Mouse (Mus musculus) embryonic facial prominence, embryonic 12.5 days (tissue): ENCODE results near the gene Cd84. TPM values are rescaled to one million over a fixed set of nuclear protein-coding genes. Genes with fewer than 3 reads are reported as not detected.
"Not testable (repeated sequence)": the region's sequence is repeated elsewhere in the genome, so short reads cannot be mapped to it uniquely, and the experiment has no call there.

Experiments
- ATAC-seq: fragments of 200-750 bp; cut with Nextera tagmentation; 2 replicates; pipeline ENCODE4 v1.8.0; 2017; ENCODE audit not compliant: insufficient number of reproducible peaks, insufficient read depth, low FRiP score, low TSS enrichment
- H3K27ac ChIP-seq: fragments of 300-500 bp; sonication (generic); 2 replicates; pipeline ENCODE4 v1.5.1; 2016; ENCODE audit warnings: mild to moderate bottlenecking
- H3K27me3 ChIP-seq: fragments of 300-500 bp; sonication (generic); 2 replicates; pipeline ENCODE4 v1.6.1; 2016; ENCODE audit warnings: mild to moderate bottlenecking, moderate library complexity
- H3K36me3 ChIP-seq: fragments of 300-500 bp; sonication (generic); 2 replicates; pipeline ENCODE4 v1.6.1; 2016; ENCODE audit warnings: mild to moderate bottlenecking
- H3K4me1 ChIP-seq: fragments of 300-500 bp; sonication (generic); 2 replicates; pipeline ENCODE4 v1.6.1; 2016
- H3K4me2 ChIP-seq: fragments of 300-500 bp; sonication (generic); replicated peaks from 2 replicates; pipeline ENCODE4 v1.6.1; 2016; ENCODE audit warnings: mild to moderate bottlenecking, moderate library complexity
- H3K4me3 ChIP-seq: fragments of 300-500 bp; sonication (generic); 2 replicates; pipeline ENCODE4 v1.5.1; 2016; ENCODE audit warnings: mild to moderate bottlenecking
- H3K9ac ChIP-seq: fragments of 300-500 bp; sonication (generic); 2 replicates; pipeline ENCODE4 v1.6.1; 2016; ENCODE audit warnings: mild to moderate bottlenecking, moderate library complexity
- H3K9me3 ChIP-seq: fragments of 300-500 bp; sonication (generic); 2 replicates; pipeline ENCODE4 v1.6.1; 2016; ENCODE audit warnings: mild to moderate bottlenecking, moderate library complexity
- WGBS: fragments of 180-500 bp; shearing (Covaris S2); methylation state at CpG from one replicate; pipeline ENCODE4 v1.1.7; 2016; 5-methylcytosine and 5-hydroxymethylcytosine counted together
- polyA plus RNA-seq: library from polyadenylated mRNA; unstranded; fragments of >200 nt; fragmentation: Nextera tagmentation; extraction: Ambion mirVana; gene quantifications from 2 replicates; pipeline ENCODE4 v1.2.1, GENCODE M21; 2016

Cd84 gene
- polyA plus RNA-seq, 1 experiment from 2014 or later = 0.86 TPM

DNA sequence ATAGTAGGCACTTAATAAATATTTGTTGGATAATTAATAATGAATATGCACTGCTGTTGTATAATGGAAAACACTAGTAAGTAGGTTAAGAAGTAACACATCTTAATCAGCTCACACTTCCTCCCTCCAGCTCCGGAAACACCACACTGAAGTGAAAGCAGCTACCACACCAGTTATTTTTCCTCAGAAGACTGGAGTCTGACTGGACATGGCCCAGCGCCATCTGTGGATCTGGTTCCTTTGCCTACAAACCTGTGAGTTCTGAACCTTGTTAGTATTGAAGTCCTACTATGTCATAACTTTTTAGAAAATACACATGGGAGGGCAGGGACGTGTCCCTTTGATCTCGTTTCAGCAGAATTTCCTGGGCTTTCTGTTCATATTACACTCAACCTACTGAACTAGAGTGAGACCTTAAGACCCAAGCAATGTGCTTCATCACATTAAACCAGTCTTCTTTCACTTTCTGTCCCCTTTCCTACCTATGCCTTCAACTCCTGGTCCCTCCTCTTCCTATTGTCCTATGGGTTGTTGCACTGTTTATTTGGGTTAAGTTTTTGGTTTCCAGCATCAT, 1.0 kb downstream of the Cd84 start:
- no peaks in the 10 kb centered on the region for H3K9me3 ChIP-seq
- H3K9ac ChIP-seq = no peak overlapping the region
- no peak overlapping the region for H3K27ac ChIP-seq
- H3K4me1 ChIP-seq = no peaks in the 10 kb centered on the region
- no peak overlapping the region for H3K4me2 ChIP-seq
- no peak overlapping the region for H3K4me3 ChIP-seq
- no peaks in the 10 kb centered on the region for H3K27me3 ChIP-seq
- WGBS = 81% methylated on average over 4 of the region's 4 CpGs
- ATAC-seq = no peak
- H3K36me3 ChIP-seq = no peaks in the 10 kb centered on the region

DNA sequence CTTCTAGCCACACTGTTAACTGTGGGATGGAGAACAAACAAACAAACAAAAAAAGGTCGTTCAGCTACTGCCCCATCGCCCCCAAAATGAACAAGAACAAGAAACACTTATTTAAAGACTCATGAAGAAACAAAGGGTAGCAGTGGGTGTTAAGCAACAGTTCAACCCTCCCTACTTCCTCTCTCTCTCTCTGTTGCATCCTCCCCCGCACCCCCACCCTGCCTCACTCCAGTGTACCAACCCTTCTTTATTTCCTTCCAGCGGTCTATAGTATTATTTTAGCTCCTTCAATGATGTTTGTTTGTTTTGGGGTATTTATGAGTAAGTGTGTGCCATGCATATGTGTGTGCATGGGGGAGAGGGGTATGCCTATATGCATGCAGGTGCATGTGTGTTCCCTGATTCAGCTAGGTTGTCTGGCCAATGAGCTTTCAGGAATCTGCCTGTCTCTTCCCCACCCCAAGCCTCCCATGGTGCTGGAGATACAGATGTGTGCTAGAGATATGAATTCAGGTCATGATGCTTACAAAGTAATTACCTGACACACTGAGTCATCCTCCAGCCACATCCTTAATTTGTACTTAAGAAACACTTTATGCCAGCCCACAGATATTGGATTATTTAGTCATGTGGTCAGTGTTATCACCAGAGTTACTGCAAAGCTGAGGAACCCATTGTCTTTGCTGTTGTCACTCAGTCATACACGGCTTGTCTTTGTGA, 5.7 kb downstream of the Cd84 start:
- WGBS = 74% methylated on average over 5 of the region's 5 CpGs
- no peak overlapping the region for H3K27ac ChIP-seq
- ATAC-seq = no peak
- no peaks in the 10 kb centered on the region for H3K27me3 ChIP-seq
- no peak overlapping the region for H3K4me2 ChIP-seq
- H3K9me3 ChIP-seq = no peaks in the 10 kb centered on the region
- H3K36me3 ChIP-seq = no peaks in the 10 kb centered on the region
- H3K4me1 ChIP-seq = no peaks in the 10 kb centered on the region
- H3K9ac ChIP-seq = no peak overlapping the region
- H3K4me3 ChIP-seq = no peak overlapping the region

DNA sequence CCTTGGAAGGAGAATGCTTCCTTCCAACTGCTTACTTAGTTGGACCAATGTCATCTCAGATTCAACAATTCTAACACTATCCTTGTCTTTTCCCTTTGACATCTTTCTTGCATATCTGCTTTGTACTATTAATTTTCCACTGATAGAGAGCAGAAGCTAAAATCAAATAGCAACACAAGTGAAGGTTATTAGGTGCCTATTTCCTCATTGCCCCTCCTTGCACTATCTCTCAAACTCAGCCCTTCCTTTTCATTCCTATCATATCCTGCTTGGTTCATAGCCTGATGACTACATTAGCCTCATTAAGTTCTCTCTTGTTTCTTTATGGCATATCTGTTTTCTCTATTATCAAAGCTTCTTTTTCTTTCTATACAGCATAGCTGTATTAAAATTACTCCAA, 8.7 kb downstream of the Cd84 start:
- ATAC-seq = no peak
- H3K9ac ChIP-seq = no peak overlapping the region
- H3K36me3 ChIP-seq = no peaks in the 10 kb centered on the region
- no peak overlapping the region for H3K4me3 ChIP-seq
- no peaks in the 10 kb centered on the region for H3K4me1 ChIP-seq
- H3K27me3 ChIP-seq = no peaks in the 10 kb centered on the region
- no peaks in the 10 kb centered on the region for H3K9me3 ChIP-seq
- H3K4me2 ChIP-seq = no peak overlapping the region
- H3K27ac ChIP-seq = no peak overlapping the region

GRCm38 (mm10) chr1:171848757-171849156, 9.3 kb downstream of the Cd84 start:
- H3K9ac ChIP-seq = no peak overlapping the region
- H3K36me3 ChIP-seq = no peaks in the 10 kb centered on the region
- WGBS = 83% methylated on average over 4 of the region's 4 CpGs
- H3K4me2 ChIP-seq = no peak overlapping the region
- no peak overlapping the region for H3K4me3 ChIP-seq
- no peaks in the 10 kb centered on the region for H3K27me3 ChIP-seq
- no peaks in the 10 kb centered on the region for H3K9me3 ChIP-seq
- no peak for ATAC-seq
- H3K4me1 ChIP-seq = no peaks in the 10 kb centered on the region
- H3K27ac ChIP-seq = no peak overlapping the region

- Histone ChIP-seq H3K9ac (no peak overlapping the region), H3K4me1 (no peaks in the 10 kb centered on the region), H3K4me3 (no peak overlapping the region), H3K27me3 (no peaks in the 10 kb centered on the region), H3K9me3 (no peaks in the 10 kb centered on the region), H3K4me2 (no peak overlapping the region), H3K27ac (no peak overlapping the region), H3K36me3 (no peaks in the 10 kb centered on the region)
- no peak for ATAC-seq
- WGBS = 87% methylated on average over 5 of the region's 5 CpGs
Observed at GRCm38 (mm10) chr1:171849454-171849853, 10.0 kb downstream of the Cd84 start.

GRCm38 (mm10) chr1:171865467-171865866, 26.0 kb downstream of the Cd84 start:
- no peak for ATAC-seq
- Histone ChIP-seq H3K4me2 (no peak overlapping the region), H3K9ac (no peak overlapping the region), H3K27ac (no peak overlapping the region), H3K36me3 (no peaks in the 10 kb centered on the region), H3K4me1 (no peaks in the 10 kb centered on the region), H3K27me3 (no peaks in the 10 kb centered on the region), H3K4me3 (no peak overlapping the region), H3K9me3 (no peaks in the 10 kb centered on the region)
- WGBS = 87% methylated on average over 4 of the region's 4 CpGs

GRCm38 (mm10) chr1:171886989-171887388, 47.5 kb downstream of the Cd84 start:
- Histone ChIP-seq H3K27me3 (no peaks in the 10 kb centered on the region), H3K4me3 (no peak overlapping the region), H3K36me3 (no peaks in the 10 kb centered on the region), H3K27ac (no peak overlapping the region), H3K4me1 (no peaks in the 10 kb centered on the region), H3K9me3 (no peaks in the 10 kb centered on the region), H3K4me2 (no peak overlapping the region), H3K9ac (no peak overlapping the region)
- no peak for ATAC-seq
- 91% methylated on average over 1 of the region's 1 CpGs for WGBS

- H3K4me3 ChIP-seq, H3K9ac ChIP-seq, H3K9me3 ChIP-seq, ATAC-seq, H3K27me3 ChIP-seq, H3K27ac ChIP-seq, H3K4me1 ChIP-seq, H3K36me3 ChIP-seq, H3K4me2 ChIP-seq: not testable (repeated sequence)
- 80% methylated on average over 5 of the region's 5 CpGs for WGBS
Observed at GRCm38 (mm10) chr1:171895364-171895763, 55.9 kb downstream of the Cd84 start, which contains the start of gene Gm10521. TSS of gene Gm10521 (plus strand) at chr1:171895664.

DNA sequence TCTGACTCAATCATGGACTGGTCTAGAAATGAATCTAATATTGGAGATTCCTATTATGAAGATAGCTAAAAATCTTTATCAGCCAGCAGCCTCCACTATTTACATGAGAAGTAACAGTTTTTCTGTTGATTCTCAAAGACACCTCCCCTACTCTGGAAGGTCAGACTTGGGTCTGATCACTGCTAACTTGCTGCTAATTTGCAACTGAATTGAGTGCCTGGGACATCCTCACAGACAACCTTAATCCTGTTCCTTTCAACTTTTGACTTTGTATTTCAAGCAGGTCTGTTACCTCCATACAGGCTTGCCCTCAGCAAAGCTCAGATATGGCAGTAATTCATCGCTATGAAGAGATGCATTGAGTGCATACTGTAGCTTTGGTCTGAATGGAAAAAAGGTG, 64.5 kb downstream of the Cd84 start:
- Histone ChIP-seq H3K4me1 (no peaks in the 10 kb centered on the region), H3K27ac (no peak overlapping the region), H3K4me3 (no peak overlapping the region), H3K9me3 (no peaks in the 10 kb centered on the region), H3K36me3 (no peaks in the 10 kb centered on the region), H3K9ac (no peak overlapping the region), H3K4me2 (no peak overlapping the region), H3K27me3 (no peaks in the 10 kb centered on the region)
- WGBS = 78% methylated on average over 1 of the region's 1 CpGs
- ATAC-seq = no peak

DNA sequence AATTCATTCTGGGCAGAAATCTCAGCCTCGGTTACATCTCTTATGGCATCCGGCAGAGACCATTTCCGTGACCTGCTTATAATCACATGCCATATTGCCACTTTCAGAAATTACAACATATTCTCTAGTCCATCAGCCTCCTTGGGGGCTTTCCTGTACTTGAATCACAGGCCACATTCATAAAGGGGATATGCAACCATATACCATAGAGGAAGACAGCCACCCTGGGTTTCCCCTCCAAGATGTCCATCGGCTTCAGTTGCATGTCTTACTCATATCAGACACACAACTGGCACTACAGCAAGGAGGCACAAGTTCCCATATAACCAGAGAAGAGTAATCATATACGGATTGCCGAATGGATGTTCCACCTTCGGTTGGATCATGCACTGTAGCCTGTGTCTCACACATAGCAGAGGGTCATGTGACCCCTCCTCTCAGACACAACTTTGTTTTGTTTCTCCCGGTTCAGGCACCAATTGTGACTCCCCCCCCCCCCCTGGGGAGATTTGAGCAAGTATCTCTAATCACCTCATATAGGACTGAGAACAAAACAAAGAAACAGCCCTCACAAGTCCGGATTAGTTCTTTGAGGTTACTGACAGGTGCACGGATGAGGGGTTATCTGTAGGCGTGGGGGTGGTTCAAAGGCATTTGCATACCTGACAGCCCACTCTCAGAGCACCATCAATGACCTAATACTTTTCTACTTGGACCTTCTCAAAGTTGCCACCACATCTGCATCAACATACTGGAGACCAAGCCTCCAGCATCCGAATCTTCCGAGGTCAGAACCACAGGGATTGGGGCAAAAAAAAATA, 76.4 kb downstream of the Cd84 start:
- no peak overlapping the region for H3K27ac ChIP-seq
- 84% methylated on average over 13 of the region's 13 CpGs for WGBS
- no peak for ATAC-seq

GRCm38 (mm10) chr1:171917305-171918039, 78.0 kb downstream of the Cd84 start, which contains the start of gene Slamf6:
TSS of gene Slamf6 (plus strand) at chr1:171917515.
- Histone ChIP-seq H3K4me3 (no peak within 1 kb of the TSS), H3K27ac (no peak within 1 kb of the TSS), H3K9ac (no peak within 1 kb of the TSS), H3K4me1 (no peaks in the 10 kb centered on the region), H3K9me3 (no peaks in the 10 kb centered on the region; the same call in 1 of the 2 replicates), H3K4me2 (no peak within 1 kb of the TSS), H3K27me3 (no peaks in the 10 kb centered on the region), H3K36me3 (no peaks in the 10 kb centered on the region)
- WGBS = 86% methylated on average over 14 of the region's 14 CpGs
- ATAC-seq = no peak

More for the DNA sequence above, 76.4 kb downstream of the Cd84 start:
- Histone ChIP-seq H3K9ac (no peak overlapping the region), H3K4me1 (no peaks in the 10 kb centered on the region), H3K9me3 (no peaks in the 10 kb centered on the region; the same call in 1 of the 2 replicates), H3K27me3 (no peaks in the 10 kb centered on the region), H3K36me3 (no peaks in the 10 kb centered on the region), H3K4me2 (no peak overlapping the region), H3K4me3 (no peak overlapping the region)
